Mouse (Mus musculus): ENCODE data around the gene Gm6356.
"Not testable (repeated sequence)": the region's sequence is repeated elsewhere in the genome, so short reads cannot be mapped to it uniquely, and the experiment has no call there.

The Gm6356 gene

GRCm38 (mm10) chr14:6973718-6974117 is at the start of gene Gm6356:
TSS of gene Gm6356 (minus strand) at chr14:6973818.
- DNase-seq (ENCODE audit: low read depth), result not testable (repeated sequence)
